Mouse (Mus musculus) MEL-GATA-1-ER (cell line): ENCODE measurements around the gene St6gal1.

Source experiments
- DNase-seq: peaks from one replicate; pipeline ENCODE4 v3.0.0-alpha.2; 2012; ENCODE audit warnings: low read depth; ENCODE audit errors: extremely low read depth

Gene St6gal1

GRCm38 (mm10) chr16:23272521-23273230, 48.1 kb downstream of the St6gal1 start:
- no peak for DNase-seq

- no peak for DNase-seq
Observed at GRCm38 (mm10) chr16:23274005-23274404, 49.5 kb downstream of the St6gal1 start.

- DNase-seq: no peak
Observed at GRCm38 (mm10) chr16:23274606-23275310, 50.2 kb downstream of the St6gal1 start.

GRCm38 (mm10) chr16:23275661-23276060, 51.1 kb downstream of the St6gal1 start:
- no peak for DNase-seq

- peak; percentile 65 for DNase-seq
Observed at GRCm38 (mm10) chr16:23279879-23280741, 55.6 kb downstream of the St6gal1 start.

GRCm38 (mm10) chr16:23280742-23281090, 56.2 kb downstream of the St6gal1 start:
- no peak for DNase-seq

GRCm38 (mm10) chr16:23282241-23282640, 57.7 kb downstream of the St6gal1 start:
- no peak for DNase-seq

GRCm38 (mm10) chr16:23282941-23283340, 58.4 kb downstream of the St6gal1 start:
- DNase-seq: no peak

- no peak for DNase-seq
Observed at GRCm38 (mm10) chr16:23283677-23284076, 59.1 kb downstream of the St6gal1 start.

- DNase-seq: no peak
Observed at GRCm38 (mm10) chr16:23284470-23285394, 60.2 kb downstream of the St6gal1 start.

GRCm38 (mm10) chr16:23286380-23287097, 62.0 kb downstream of the St6gal1 start:
- no peak for DNase-seq

GRCm38 (mm10) chr16:23287312-23288040, 62.9 kb downstream of the St6gal1 start:
- no peak for DNase-seq

- DNase-seq: no peak
Observed at GRCm38 (mm10) chr16:23288103-23288502, 63.6 kb downstream of the St6gal1 start.

GRCm38 (mm10) chr16:23289424-23289823, 64.9 kb downstream of the St6gal1 start:
- no peak for DNase-seq

- no peak for DNase-seq
Observed at GRCm38 (mm10) chr16:23290171-23290570, 65.6 kb downstream of the St6gal1 start.

- DNase-seq: no peak
Observed at GRCm38 (mm10) chr16:23291521-23291920, 67.0 kb downstream of the St6gal1 start.

- DNase-seq: no peak
Observed at GRCm38 (mm10) chr16:23294236-23294635, 69.7 kb downstream of the St6gal1 start.

GRCm38 (mm10) chr16:23294747-23295146, 70.2 kb downstream of the St6gal1 start:
- no peak for DNase-seq

- no peak for DNase-seq
Observed at GRCm38 (mm10) chr16:23295720-23296119, 71.2 kb downstream of the St6gal1 start.

- no peak for DNase-seq
Observed at GRCm38 (mm10) chr16:23296721-23297120, 72.2 kb downstream of the St6gal1 start.
